In genomic region chr17:54003522-54003921, GRCm38 (mm10) we compare ENCODE assay signal across 40 mouse cellular contexts. TPM values are rescaled to one million over a fixed set of nuclear protein-coding genes. Genes with fewer than 3 reads are reported as not detected.
A peak's percentile ranks its signal among the peaks of the same experiment; 100 is the strongest.
DNase-seq lines count a peak whose midpoint lies in the region; ATAC-seq and TF ChIP-seq lines count a peak whose summit lies in the region.
"Had no signal": no experiment of that assay in that cellular context is flagged by ENCODE, and none has a peak within 500 bp of the region (broad histone marks: within the 10 kb centered on the region; RNA-seq: fewer than 3 reads in every experiment).

No protein-coding gene starts in this region.

- no peaks in the 10 kb centered on the region for H3K27me3 ChIP-seq in heart, embryonic 11.5 days (ENCODE audit: control insufficient read depth, insufficient read depth, low read length)
- H3K27me3 ChIP-seq in myocyte (ENCODE audit: control insufficient read depth, insufficient read depth, insufficient read length): no peaks in the 10 kb centered on the region
- H3K27me3 ChIP-seq: embryonic facial prominence, embryonic 12.5 days; heart, embryonic 15.5 days; kidney, embryonic 15.5 days; limb, embryonic 15.5 days; liver, embryonic 15.5 days; neural tube, embryonic 15.5 days had no signal

- WGBS in heart, embryonic 11.5 days (ENCODE audit: insufficient replicate concordance): 76% methylated on average over 4 of the region's 4 CpGs

- no peaks in the 10 kb centered on the region for H3K9me3 ChIP-seq in heart, embryonic 11.5 days (replicated peaks; ENCODE audit: control insufficient read depth, low read length)
- H3K9me3 ChIP-seq: embryonic facial prominence, embryonic 12.5 days; heart, embryonic 15.5 days; kidney, embryonic 15.5 days; limb, embryonic 10.5 days; limb, embryonic 15.5 days; liver, embryonic 15.5 days; neural tube, embryonic 15.5 days had no signal

- no peak for ATAC-seq in heart, embryonic 11.5 days (replicated peaks; ENCODE audit: insufficient number of reproducible peaks, low FRiP score, low TSS enrichment)
- ATAC-seq: activated CD4-positive, CD25-positive, alpha-beta regulatory T cell, adult 4 months; forebrain, embryonic 14.5 days; hindbrain, embryonic 16.5 days had no signal

- H3K4me3 ChIP-seq in heart, embryonic 11.5 days (ENCODE audit: low read depth, low read length): no peak overlapping the region
- H3K4me3 ChIP-seq in myocyte: no peak overlapping the region
- H3K4me3 ChIP-seq: embryonic facial prominence, embryonic 12.5 days; heart, embryonic 15.5 days; kidney, embryonic 15.5 days; limb, embryonic 10.5 days; limb, embryonic 15.5 days; liver, embryonic 15.5 days; neural tube, embryonic 15.5 days had no signal

- no peak overlapping the region for H3ac ChIP-seq in myocyte (ENCODE audit: control insufficient read depth, insufficient read length)

- no peaks in the 10 kb centered on the region for H3K36me3 ChIP-seq in heart, embryonic 11.5 days (ENCODE audit: control insufficient read depth, insufficient read depth, low read length)
- no peaks in the 10 kb centered on the region for H3K36me3 ChIP-seq in myocyte (ENCODE audit: control insufficient read depth, insufficient read depth)
- H3K36me3 ChIP-seq: embryonic facial prominence, embryonic 12.5 days; heart, embryonic 15.5 days; kidney, embryonic 15.5 days; limb, embryonic 10.5 days; limb, embryonic 15.5 days; liver, embryonic 15.5 days; neural tube, embryonic 15.5 days had no signal

- DNase-seq in heart, adult 8-10 months (ENCODE audit: low spot score): peak; percentile 17
- DNase-seq in lung, postnatal 36 days: peak; percentile 23
- DNase-seq in lung, postnatal 10 days: no peak
- DNase-seq in brain, adult 2 months (ENCODE audit: low read depth, low spot score): peak; percentile 5
- no peak for DNase-seq in frontal cortex, postnatal 36 days (ENCODE audit: low spot score in 2 of 2)
- no peak for DNase-seq in testis, postnatal 14 days (ENCODE audit: low spot score)
- DNase-seq: adrenal gland, adult 2 months; adrenal gland, postnatal 36 days; cerebellum, adult 8-10 months; cerebellum, postnatal 36 days; embryo, embryonic 11 days; kidney, adult 18-20 months; kidney, postnatal 25 days; lung, embryonic 14.5 days; midbrain, embryonic 14.5 days; right cerebral cortex, postnatal 25 days had no signal

- no peak overlapping the region for H3K4me2 ChIP-seq in heart, embryonic 11.5 days
- peak overlapping the region; percentile 60 for H3K4me2 ChIP-seq in myocyte (ENCODE audit: low read depth)
- H3K4me2 ChIP-seq: embryonic facial prominence, embryonic 12.5 days; heart, embryonic 15.5 days; kidney, embryonic 15.5 days; limb, embryonic 15.5 days; liver, embryonic 15.5 days; lung, embryonic 14.5 days; neural tube, embryonic 15.5 days had no signal

- no peak overlapping the region for H3K9ac ChIP-seq in heart, embryonic 11.5 days (ENCODE audit: low read depth, low read length)
- H3K9ac ChIP-seq: embryonic facial prominence, embryonic 12.5 days; heart, embryonic 15.5 days; kidney, embryonic 15.5 days; limb, embryonic 15.5 days; liver, embryonic 15.5 days; lung, embryonic 14.5 days; neural tube, embryonic 15.5 days had no signal

- H3K4me1 ChIP-seq in heart, embryonic 11.5 days (ENCODE audit: control insufficient read depth, insufficient read depth, low read length): no peaks in the 10 kb centered on the region
- H3K4me1 ChIP-seq: embryonic facial prominence, embryonic 12.5 days; heart, embryonic 15.5 days; kidney, embryonic 15.5 days; limb, embryonic 10.5 days; limb, embryonic 15.5 days; liver, embryonic 15.5 days; neural tube, embryonic 15.5 days had no signal

- no peaks in the 10 kb centered on the region for H3K79me2 ChIP-seq in myocyte (ENCODE audit: control insufficient read depth, insufficient read depth)

- no peak overlapping the region for H3K27ac ChIP-seq in heart, embryonic 11.5 days (ENCODE audit: low read depth, low read length)
- H3K27ac ChIP-seq: embryonic facial prominence, embryonic 12.5 days; heart, embryonic 15.5 days; kidney, embryonic 15.5 days; limb, embryonic 10.5 days; limb, embryonic 15.5 days; liver, embryonic 15.5 days; neural tube, embryonic 15.5 days; stomach, postnatal 0 days had no signal

- no peak for TF ChIP-seq POLR2A in myocyte (IDR thresholded peaks at IDR 0.05; ENCODE audit: insufficient read length, low read depth)

TF ChIP-seq in myocyte, 11 proteins besides CTCF, POLR2A, EP300 and RAD21:
- TF ChIP-seq MAX (IDR thresholded peaks at IDR 0.05; ENCODE audit: low read depth) (no peak), USF1 (IDR thresholded peaks at IDR 0.05; ENCODE audit: low read depth) (peak; percentile 64)

RNA-seq across cellular contexts. Expression of gene Sult1c1, which starts 13.0 kb away (rescaled TPM):
- total RNA-seq in heart, adult 8-10 months (2022): not detected
- polyA plus RNA-seq in heart, embryonic 11.5 days (2014; fragmentation: Nextera tagmentation; extraction: Ambion mirVana): not detected in 2 replicates
- polyA plus RNA-seq in myocyte (2012; fragmentation: generic; extraction: Trizol): not detected
- total RNA-seq: adrenal gland, adult 2 months; adrenal gland, postnatal 36 days; ES-E14; gastrocnemius, adult 18-20 months; heart, postnatal 25 days; layer of hippocampus, adult 8-10 months; left cerebral cortex, postnatal 10 days; megakaryocyte-erythroid progenitor cell, adult 5-6 weeks; monocyte, adult 5-6 weeks had no signal
- polyA plus RNA-seq: activated CD4-positive, CD25-positive, alpha-beta regulatory T cell, adult 4 months; adrenal gland, adult 2 months; embryonic facial prominence, embryonic 12.5 days; forebrain, embryonic 14.5 days; gonadal fat pad, adult 2 months; heart, embryonic 15.5 days; hindbrain, embryonic 11.5 days; hindbrain, embryonic 16.5 days; intestine, embryonic 14.5 days; kidney, embryonic 15.5 days; limb, embryonic 10.5 days; limb, embryonic 15.5 days; liver, embryonic 15.5 days; lung, embryonic 14.5 days; midbrain, embryonic 14.5 days; neural tube, embryonic 15.5 days; stomach, postnatal 0 days; urinary bladder, adult 2 months had no signal

Comparison
In these comparisons a context has a peak if more than half of its experiments do, and no peak if none do; other contexts are left out.
1. DNase-seq: peak in heart, adult 8-10 months (single experiment), lung, postnatal 36 days (single experiment) and brain, adult 2 months (single experiment); none in lung, postnatal 10 days (single experiment), frontal cortex, postnatal 36 days (0 of 2) and testis, postnatal 14 days (single experiment).